Mouse (Mus musculus): ENCODE data around the gene Egfl8. TPM values are rescaled to one million over a fixed set of nuclear protein-coding genes. Genes with fewer than 3 reads are reported as not detected.

Gene Egfl8
- polyA plus RNA-seq, 1 experiment: 0.51 TPM

GRCm38 (mm10) chr17:34604511-34605237 lies 11.1 kb downstream of the Egfl8 start:
- TF ChIP-seq POLR2A (IDR thresholded peaks at IDR 0.05; ENCODE audit: low read depth, low read length): peak; percentile 48; the same call in 1 of the 2 replicates
- no peak for TF ChIP-seq CTCF (IDR thresholded peaks at IDR 0.05; ENCODE audit: borderline replicate concordance, insufficient read depth, low read length)
- peak overlapping the region; percentile 84 for H3K27ac ChIP-seq (ENCODE audit: insufficient read depth, low read length)
- H3K4me1 ChIP-seq (ENCODE audit: control insufficient read depth, insufficient read depth, low read length): peaks cover 4% of the 10 kb centered on the region; the same call in 1 of the 2 replicates
- H3K4me3 ChIP-seq (ENCODE audit: insufficient read depth, low read length): peak overlapping the region; percentile 84

GRCm38 (mm10) chr17:34604061-34604508 lies 11.7 kb downstream of the Egfl8 start, which contains the start of gene Agpat1:
Gene Agpat1 (plus strand): TSS chr17:34604262.
- Histone ChIP-seq H3K27ac (ENCODE audit: insufficient read depth, low read length) (peak within 1 kb of the TSS; percentile 84), H3K4me1 (ENCODE audit: control insufficient read depth, insufficient read depth, low read length) (peaks cover 4% of the 10 kb centered on the region; the same call in 1 of the 2 replicates), H3K4me3 (ENCODE audit: insufficient read depth, low read length) (peak within 1 kb of the TSS; percentile 84)
- TF ChIP-seq CTCF (IDR thresholded peaks at IDR 0.05; ENCODE audit: borderline replicate concordance, insufficient read depth, low read length) (no peak), POLR2A (IDR thresholded peaks at IDR 0.05; ENCODE audit: low read depth, low read length) (peak; percentile 92)

GRCm38 (mm10) chr17:34603375-34604060 lies 12.3 kb downstream of the Egfl8 start, which contains the start of gene Rnf5:
Gene Rnf5 (minus strand): TSS chr17:34603690.
- TF ChIP-seq CTCF (IDR thresholded peaks at IDR 0.05; ENCODE audit: borderline replicate concordance, insufficient read depth, low read length) (no peak), POLR2A (IDR thresholded peaks at IDR 0.05; ENCODE audit: low read depth, low read length) (peak; percentile 83)
- Histone ChIP-seq H3K27ac (ENCODE audit: insufficient read depth, low read length) (peak within 1 kb of the TSS; percentile 84), H3K4me1 (ENCODE audit: control insufficient read depth, insufficient read depth, low read length) (peaks cover 4% of the 10 kb centered on the region; the same call in 1 of the 2 replicates), H3K4me3 (ENCODE audit: insufficient read depth, low read length) (peak within 1 kb of the TSS; percentile 57)

GRCm38 (mm10) chr17:34601796-34602195 lies 14.0 kb downstream of the Egfl8 start:
- H3K27ac ChIP-seq (ENCODE audit: insufficient read depth, low read length): no peak overlapping the region
- H3K4me1 ChIP-seq (ENCODE audit: control insufficient read depth, insufficient read depth, low read length): no peaks in the 10 kb centered on the region
- H3K4me3 ChIP-seq (ENCODE audit: insufficient read depth, low read length): no peak overlapping the region
- TF ChIP-seq CTCF (IDR thresholded peaks at IDR 0.05; ENCODE audit: borderline replicate concordance, insufficient read depth, low read length) (no peak), POLR2A (IDR thresholded peaks at IDR 0.05; ENCODE audit: low read depth, low read length) (no peak)

GRCm38 (mm10) chr17:34599891-34600290 lies 15.9 kb downstream of the Egfl8 start:
- no peak overlapping the region for H3K27ac ChIP-seq (ENCODE audit: insufficient read depth, low read length)
- TF ChIP-seq POLR2A (IDR thresholded peaks at IDR 0.05; ENCODE audit: low read depth, low read length): no peak
- no peak for TF ChIP-seq CTCF (IDR thresholded peaks at IDR 0.05; ENCODE audit: borderline replicate concordance, insufficient read depth, low read length)
- H3K4me1 ChIP-seq (ENCODE audit: control insufficient read depth, insufficient read depth, low read length): no peaks in the 10 kb centered on the region
- H3K4me3 ChIP-seq (ENCODE audit: insufficient read depth, low read length): no peak overlapping the region

GRCm38 (mm10) chr17:34597566-34598095 lies 18.1 kb downstream of the Egfl8 start, which contains the start of gene Ager:
Gene Ager (plus strand): TSS chr17:34597862.
- Histone ChIP-seq H3K27ac (ENCODE audit: insufficient read depth, low read length) (no peak within 1 kb of the TSS), H3K4me3 (ENCODE audit: insufficient read depth, low read length) (no peak within 1 kb of the TSS), H3K4me1 (ENCODE audit: control insufficient read depth, insufficient read depth, low read length) (no peaks in the 10 kb centered on the region)
- TF ChIP-seq CTCF (IDR thresholded peaks at IDR 0.05; ENCODE audit: borderline replicate concordance, insufficient read depth, low read length): no peak
- peak; percentile 58 for TF ChIP-seq POLR2A (IDR thresholded peaks at IDR 0.05; ENCODE audit: low read depth, low read length)

- TF ChIP-seq POLR2A (IDR thresholded peaks at IDR 0.05; ENCODE audit: low read depth, low read length) (no peak), CTCF (IDR thresholded peaks at IDR 0.05; ENCODE audit: borderline replicate concordance, insufficient read depth, low read length) (no peak)
- Histone ChIP-seq H3K4me3 (ENCODE audit: insufficient read depth, low read length) (no peak overlapping the region), H3K4me1 (ENCODE audit: control insufficient read depth, insufficient read depth, low read length) (0 out of 2 replicates have a peak, but pooled peaks cover 3% of the 10 kb centered on the region), H3K27ac (ENCODE audit: insufficient read depth, low read length) (no peak overlapping the region)
These were observed 19.7 kb downstream of the Egfl8 start for GRCm38 (mm10) chr17:34596098-34596497.

- no peak overlapping the region for H3K27ac ChIP-seq (ENCODE audit: insufficient read depth, low read length)
- TF ChIP-seq POLR2A (IDR thresholded peaks at IDR 0.05; ENCODE audit: low read depth, low read length): no peak
- TF ChIP-seq CTCF (IDR thresholded peaks at IDR 0.05; ENCODE audit: borderline replicate concordance, insufficient read depth, low read length): 0 out of 2 replicates have a peak, but pooled peaks have one; percentile 2
- peak overlapping the region; percentile 69 for H3K4me3 ChIP-seq (ENCODE audit: insufficient read depth, low read length)
- peaks cover 3% of the 10 kb centered on the region; the same call in 1 of the 2 replicates for H3K4me1 ChIP-seq (ENCODE audit: control insufficient read depth, insufficient read depth, low read length)
These were observed 21.8 kb downstream of the Egfl8 start for GRCm38 (mm10) chr17:34593752-34594525.

All from embryonic fibroblast, embryonic 13.5 days (primary cell).